Mouse (Mus musculus): ENCODE measurements at regions not wholly inside any gene's neighbourhood (a gene's known extent, or its start where the extent isn't known, plus 50 kb on each side); places are given as distances from the start of the nearest gene placed in this dataset.
"Not testable (repeated sequence)": the region's sequence is repeated elsewhere in the genome, so short reads cannot be mapped to it uniquely, and the experiment has no call there.

DNA sequence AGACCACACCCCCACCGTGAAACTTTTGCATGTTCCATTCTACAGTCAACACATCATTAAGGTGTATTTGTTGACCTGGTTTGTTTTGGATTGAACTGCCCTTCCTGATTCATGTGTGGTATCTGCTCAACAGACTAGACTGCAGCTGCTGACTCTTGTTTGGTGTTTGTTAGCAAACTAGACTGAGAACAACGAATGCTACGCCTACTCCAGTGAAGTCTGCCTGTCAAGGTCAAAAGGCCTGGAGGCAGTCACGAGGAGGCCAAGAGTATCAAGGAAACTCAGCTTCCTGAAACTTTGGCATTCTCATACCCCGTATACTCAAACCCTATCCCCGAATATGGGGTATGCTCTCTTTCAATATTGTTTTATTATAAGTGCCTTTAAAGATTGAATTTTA is 194.2 kb upstream of the Spin1 start:
- not testable (repeated sequence) for DNase-seq (ENCODE audit: low read depth, low spot score)

DNA sequence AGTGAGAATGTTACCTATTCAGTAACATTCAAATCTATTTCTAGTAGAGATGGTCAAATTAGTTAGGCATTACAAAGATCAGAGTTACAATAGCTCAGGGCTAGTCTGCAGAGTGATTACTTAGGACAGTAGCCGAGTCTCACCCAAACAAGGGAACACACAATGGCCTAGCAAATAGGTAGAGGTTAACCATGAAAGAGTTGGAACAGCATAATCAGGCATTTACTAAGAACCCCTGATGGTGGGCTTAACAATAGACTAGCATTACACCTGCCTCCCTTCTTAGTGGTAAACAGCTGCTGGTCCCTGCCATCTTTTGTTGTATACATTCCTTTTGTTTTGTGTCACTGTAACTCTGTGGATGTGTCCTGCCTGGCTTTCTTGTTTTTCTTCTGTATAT is 193.8 kb upstream of the Spin1 start:
- DNase-seq (ENCODE audit: low read depth, low spot score) = no peak

DNA sequence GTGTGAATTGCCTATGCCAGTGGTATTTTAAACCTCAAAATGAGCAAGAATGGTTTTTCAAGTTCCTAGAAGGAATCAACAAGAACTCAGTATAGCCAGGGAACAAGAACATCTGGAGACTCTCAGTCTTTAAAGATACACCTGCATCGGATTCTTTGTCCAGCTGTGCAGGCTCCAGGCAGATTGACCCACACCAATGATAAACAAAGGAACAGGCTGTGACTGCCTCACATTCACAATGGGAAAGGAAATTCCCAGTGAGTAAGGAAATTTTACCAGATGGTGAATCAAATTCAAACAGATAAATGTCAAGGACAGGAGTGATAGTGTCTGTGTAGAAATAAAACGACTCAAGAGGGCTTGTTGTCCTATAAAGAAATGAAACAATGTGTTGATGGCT is 187.9 kb upstream of the Spin1 start:
- DNase-seq (ENCODE audit: low read depth, low spot score) = not testable (repeated sequence)

GRCm38 (mm10) chr13:50934017-50934416 is 166.7 kb upstream of the Spin1 start:
- not testable (repeated sequence) for DNase-seq (ENCODE audit: low read depth, low spot score)

DNA sequence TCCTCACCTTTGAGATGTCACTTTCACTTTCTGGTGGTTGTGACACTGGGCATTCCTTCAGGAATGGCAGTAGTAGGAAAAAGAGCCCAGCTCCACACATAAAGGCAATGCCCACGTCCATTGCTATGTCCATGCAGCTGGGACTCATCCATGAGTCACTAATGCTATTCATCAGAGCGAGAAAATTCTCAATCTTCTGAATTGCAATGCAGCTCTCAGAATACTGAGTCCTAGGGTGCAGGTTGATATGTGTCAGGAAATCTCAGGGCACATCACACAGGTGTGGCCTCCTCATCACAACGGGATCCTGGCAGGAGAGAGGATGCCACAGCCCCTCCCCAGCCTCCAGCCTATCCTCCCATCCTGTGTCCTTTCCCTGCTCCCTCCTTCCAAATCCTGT is 158.1 kb upstream of the Spin1 start:
- DNase-seq (ENCODE audit: low read depth, low spot score) = no peak

GRCm38 (mm10) chr13:50949545-50950226 is 151.0 kb upstream of the Spin1 start:
- peak; percentile 68 for DNase-seq (ENCODE audit: low read depth, low spot score)

DNA sequence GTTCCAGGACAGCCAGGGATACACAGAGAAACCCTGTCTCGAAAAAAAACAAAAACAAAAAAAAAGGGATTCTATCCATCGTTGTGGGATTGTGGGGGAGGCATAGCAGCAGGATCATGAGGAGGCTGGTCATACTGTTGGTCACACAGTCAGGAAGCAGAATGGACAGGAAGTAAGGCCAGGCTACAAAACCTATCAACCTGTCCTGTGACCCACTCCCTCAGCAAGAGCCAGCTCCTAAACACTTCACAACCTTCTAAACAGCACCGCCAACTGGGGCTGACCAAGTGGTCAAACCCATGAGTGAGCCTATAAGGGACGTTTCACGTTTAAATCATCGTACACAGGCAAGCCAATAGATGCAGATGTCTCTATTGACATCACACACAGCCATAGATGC is 146.0 kb upstream of the Spin1 start:
- DNase-seq (ENCODE audit: low read depth, low spot score) = no peak

DNA sequence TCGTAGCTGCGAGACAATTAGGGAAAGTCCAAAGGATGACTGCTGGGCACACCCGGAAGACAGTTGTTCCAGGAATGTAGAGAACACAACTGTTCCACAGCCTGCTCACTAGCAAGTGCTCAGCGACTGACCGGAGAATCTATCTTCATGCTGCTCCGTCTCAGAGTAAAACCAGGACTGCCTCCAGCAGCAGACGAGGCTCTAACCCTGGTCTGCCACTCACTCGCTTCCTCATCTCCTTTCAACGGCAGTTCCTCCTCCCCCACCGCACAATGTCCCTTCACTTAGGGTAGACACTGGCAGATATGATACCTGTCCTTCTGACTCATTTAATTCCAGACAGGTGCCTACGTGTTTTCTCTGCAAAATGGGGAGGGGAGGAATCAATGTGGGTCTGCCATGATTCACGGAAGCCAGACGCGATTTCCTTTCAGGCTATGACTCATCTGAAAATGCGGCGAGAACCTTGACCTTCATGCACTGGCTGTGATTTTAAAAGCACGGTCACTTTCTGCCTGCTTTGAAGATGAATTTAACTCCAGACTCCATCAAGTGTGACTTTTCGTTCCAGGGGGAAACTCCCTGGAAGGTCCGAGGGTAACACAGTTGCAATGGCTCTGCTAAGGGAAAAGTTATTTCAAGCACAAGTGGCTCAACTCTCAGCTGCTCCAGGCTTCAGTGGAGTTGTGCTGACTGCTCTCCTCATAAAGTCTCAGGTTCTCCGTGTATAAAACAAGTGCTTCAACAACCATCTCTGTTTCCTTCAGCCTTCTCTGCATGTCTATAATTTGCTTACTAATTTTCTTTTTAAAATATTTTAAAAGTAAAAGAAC is 142.4 kb upstream of the Spin1 start:
- no peak for DNase-seq (ENCODE audit: low read depth, low spot score)

GRCm38 (mm10) chr13:50960909-50961308 is 139.8 kb upstream of the Spin1 start:
- DNase-seq (ENCODE audit: low read depth, low spot score) = no peak

DNA sequence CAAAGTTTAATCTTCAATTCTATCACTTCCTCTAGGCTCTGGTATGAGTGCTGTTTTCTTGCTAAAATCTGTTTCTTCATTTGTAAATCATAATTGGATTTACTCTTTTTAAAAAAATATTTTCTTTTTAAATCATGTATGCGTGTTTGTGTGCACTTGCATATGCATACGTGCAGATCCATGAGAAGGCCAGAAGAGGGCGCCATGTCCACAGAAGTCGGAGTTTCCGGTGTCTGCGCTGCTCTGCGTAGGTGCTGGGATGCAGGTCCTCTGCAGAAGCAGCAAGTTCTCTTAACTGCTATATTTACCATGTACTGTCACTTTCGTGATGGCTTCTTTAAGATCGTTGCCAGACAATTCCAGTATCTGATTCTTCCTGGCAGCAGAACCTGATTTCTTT is 136.6 kb upstream of the Spin1 start:
- DNase-seq (ENCODE audit: low read depth, low spot score) = peak; percentile 29

DNA sequence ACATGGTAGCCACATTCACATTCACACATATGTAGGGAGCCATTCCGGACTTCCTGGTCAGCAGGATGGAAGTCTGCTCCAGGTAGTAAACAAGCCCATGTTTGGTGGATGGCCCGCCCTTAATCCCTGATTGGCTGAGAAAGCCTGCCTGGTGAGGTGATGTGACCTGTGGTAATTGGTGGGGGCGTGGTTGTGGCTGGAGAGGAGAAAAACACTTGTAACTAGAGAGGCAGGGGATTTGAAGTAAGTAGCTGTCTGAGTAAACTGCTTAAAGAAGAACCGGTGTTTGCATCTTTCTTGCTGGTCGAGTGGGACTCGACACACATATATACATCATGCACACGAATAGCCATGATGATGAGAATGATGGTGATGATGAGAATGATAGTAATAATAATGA is 135.6 kb upstream of the Spin1 start:
- not testable (repeated sequence) for DNase-seq (ENCODE audit: low read depth, low spot score)

GRCm38 (mm10) chr13:50965678-50966077 is 135.0 kb upstream of the Spin1 start:
- DNase-seq (ENCODE audit: low read depth, low spot score) = no peak

- DNase-seq (ENCODE audit: low read depth, low spot score) = no peak
Observed at GRCm38 (mm10) chr13:50966826-50967225, 133.9 kb upstream of the Spin1 start.

- DNase-seq (ENCODE audit: low read depth, low spot score) = no peak
Observed at GRCm38 (mm10) chr13:50973379-50973778, 127.3 kb upstream of the Spin1 start.

DNA sequence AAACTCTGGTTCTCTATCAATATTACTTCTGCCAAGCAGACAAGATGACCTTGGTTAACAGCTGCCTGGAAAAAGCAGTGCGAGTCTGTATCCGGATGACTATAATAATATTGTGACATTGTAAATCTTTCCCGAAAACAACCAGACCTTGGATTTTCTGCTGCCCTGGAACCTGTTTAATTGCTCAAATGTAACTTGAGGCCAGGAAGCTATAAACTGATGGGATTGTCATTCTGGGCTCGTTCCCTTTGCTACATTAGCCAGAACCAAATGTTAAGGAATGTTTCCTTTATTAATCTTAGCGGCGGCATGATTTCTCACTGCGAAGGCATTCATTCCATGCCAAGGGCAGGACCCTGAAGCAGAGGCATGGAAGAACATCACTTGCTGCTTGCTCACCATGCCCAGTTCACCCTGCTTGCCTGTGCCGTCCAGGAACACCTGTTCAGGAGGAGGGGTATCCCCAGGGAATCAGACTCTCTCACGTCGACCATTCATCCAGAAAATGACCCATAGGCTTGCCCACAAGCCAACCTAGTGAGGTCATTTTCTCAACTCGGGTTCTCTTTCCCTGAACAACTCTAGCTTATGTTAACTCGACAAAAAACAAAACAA is 125.3 kb upstream of the Spin1 start:
- no peak for DNase-seq (ENCODE audit: low read depth, low spot score)

DNA sequence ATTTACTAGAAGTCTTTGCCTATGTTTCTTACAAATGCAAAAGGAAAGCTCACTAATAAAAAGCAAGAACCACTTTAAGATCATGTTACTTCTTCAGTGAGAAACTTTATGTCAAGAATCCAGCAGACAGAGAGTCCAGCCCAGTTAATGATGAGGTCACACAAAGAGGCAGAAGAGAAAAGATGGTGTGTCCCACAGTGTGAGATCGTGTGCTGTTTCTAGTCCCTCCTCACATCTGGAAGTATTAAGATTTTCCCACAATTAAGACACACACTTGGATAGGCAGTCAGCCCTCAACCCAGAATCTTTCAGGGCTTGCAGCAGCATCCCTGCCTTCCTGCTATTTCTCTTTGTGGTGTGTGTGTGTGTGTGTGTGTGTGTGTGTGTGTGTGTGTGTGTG is 118.7 kb upstream of the Spin1 start:
- no peak for DNase-seq (ENCODE audit: low read depth, low spot score)

DNA sequence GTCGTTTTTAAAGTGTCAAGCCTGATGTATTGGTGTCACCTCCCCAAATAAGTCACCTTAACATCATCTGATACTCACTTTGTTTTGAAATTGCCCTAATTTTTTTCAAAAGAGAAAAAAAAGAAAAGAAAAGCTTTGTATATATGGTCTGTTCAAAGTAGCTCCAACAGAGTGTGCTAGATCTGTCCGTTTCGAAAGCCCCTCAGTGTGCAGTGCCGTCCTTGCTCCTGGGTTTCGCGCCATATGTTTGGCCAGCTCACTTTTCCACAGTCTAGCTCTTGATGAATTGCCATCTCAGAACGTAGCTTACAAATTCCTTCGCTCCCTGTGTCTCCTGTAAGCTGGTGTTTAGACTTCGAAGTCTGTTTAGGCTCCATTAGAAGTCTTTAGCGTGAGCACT is 117.7 kb upstream of the Spin1 start:
- DNase-seq (ENCODE audit: low read depth, low spot score) = no peak

DNA sequence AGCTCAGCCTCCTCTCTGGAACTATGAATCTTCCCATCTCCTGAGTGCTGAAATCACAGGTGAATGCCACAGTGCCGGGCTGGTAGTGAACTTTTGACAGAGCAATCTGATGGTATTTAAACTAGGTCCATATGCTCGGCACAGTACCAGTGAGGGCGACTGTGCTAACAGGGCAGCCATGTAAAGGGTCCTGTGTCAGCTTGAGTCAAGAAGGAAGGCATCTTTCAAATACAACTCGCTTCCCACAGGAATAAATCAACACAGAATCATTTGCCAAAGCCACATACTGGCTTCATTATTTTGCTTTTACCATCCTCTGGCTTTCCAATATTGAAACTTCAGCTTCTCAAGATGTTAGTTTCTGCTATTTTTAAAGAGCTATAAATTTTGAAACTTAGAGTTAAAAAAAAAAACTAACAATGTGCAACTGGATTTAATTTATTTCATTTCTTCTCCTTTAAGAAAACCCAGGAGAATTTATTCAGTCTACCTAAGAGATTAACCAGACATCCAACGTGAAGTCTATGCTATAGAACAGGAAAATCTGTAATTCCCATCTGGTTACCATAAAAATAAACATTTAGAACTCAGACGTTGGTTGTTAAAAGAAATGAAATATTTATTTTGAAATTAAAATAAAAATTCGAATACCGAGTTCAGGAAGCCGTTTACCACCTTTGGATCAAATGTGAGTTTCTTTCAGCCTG is 108.8 kb upstream of the Spin1 start:
- no peak for DNase-seq (ENCODE audit: low read depth, low spot score)

DNA sequence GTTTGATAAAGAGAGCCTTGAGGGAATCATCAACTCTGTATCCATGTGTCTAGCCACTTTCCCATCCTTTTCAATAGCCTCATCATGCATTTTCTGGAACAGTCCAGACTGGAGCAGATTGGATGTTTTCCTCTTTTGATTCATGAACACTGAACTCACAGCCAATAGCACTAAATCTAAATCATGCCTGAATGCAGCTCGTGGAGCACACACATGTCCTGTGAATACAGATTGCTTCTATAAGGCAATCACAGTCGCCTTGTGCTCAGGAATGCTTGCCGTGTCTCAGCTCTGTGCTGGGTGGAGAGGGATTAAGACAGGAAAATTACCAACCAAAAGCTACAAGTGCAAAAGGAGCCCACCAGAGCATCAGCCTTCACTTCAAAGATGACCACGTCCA is 100.9 kb upstream of the Spin1 start:
- no peak for DNase-seq (ENCODE audit: low read depth, low spot score)

GRCm38 (mm10) chr13:51004827-51005226 is 95.9 kb upstream of the Spin1 start:
- DNase-seq (ENCODE audit: low read depth, low spot score) = no peak

GRCm38 (mm10) chr13:51010736-51011135 is 89.9 kb upstream of the Spin1 start:
- no peak for DNase-seq (ENCODE audit: low read depth, low spot score)

DNA sequence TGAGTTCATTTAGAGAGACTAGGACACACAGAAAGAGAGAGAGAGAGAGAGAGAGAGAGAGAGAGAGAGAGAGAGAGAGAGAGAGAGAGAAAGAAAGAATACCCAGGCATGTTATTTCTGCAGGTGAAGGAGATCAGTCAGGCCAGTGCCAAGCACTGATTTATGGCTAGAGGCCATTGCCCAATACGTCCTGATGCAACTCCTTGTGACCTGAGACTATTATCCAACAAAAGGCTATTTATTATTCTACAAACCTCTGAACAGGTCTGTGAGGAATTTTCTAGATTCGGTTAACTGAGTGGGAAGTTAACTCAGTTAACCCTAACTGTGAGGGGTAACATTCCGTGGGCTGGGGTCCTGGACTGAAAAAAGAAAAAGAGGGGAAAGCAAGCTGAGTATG is 84.5 kb upstream of the Spin1 start:
- no peak for DNase-seq (ENCODE audit: low read depth, low spot score)

All from retina, postnatal 7 days (tissue).